Mouse (Mus musculus) ZHBTc4 (cell line): ENCODE measurements around the gene Tbk1.
A peak's percentile ranks its signal among the peaks of the same experiment; 100 is the strongest.

Experiments used
- DNase-seq: peaks from one replicate; pipeline ENCODE4 v3.0.0-alpha.2; 2011; ENCODE audit warnings: low read depth, low spot score

Gene Tbk1

GRCm38 (mm10) chr10:121591106-121591505 lies 4.5 kb upstream of the Tbk1 start:
- no peak for DNase-seq

GRCm38 (mm10) chr10:121587371-121587840 lies 819 bp upstream of the Tbk1 start:
- no peak for DNase-seq

GRCm38 (mm10) chr10:121585791-121586642 lies 570 bp downstream of the Tbk1 start:
- DNase-seq, result no peak

GRCm38 (mm10) chr10:121585056-121585790 lies 1.4 kb downstream of the Tbk1 start:
- DNase-seq, result no peak

- no peak for DNase-seq
Measured at GRCm38 (mm10) chr10:121584033-121584432, 2.6 kb downstream of the Tbk1 start.

GRCm38 (mm10) chr10:121583016-121583415 lies 3.6 kb downstream of the Tbk1 start:
- DNase-seq, result no peak

GRCm38 (mm10) chr10:121582287-121582686 lies 4.3 kb downstream of the Tbk1 start:
- no peak for DNase-seq

- DNase-seq, result peak; percentile 61
Measured at GRCm38 (mm10) chr10:121581405-121581804, 5.2 kb downstream of the Tbk1 start.

GRCm38 (mm10) chr10:121580381-121580780 lies 6.2 kb downstream of the Tbk1 start:
- DNase-seq, result no peak

- DNase-seq, result no peak
Measured at GRCm38 (mm10) chr10:121576372-121576771, 10.2 kb downstream of the Tbk1 start.

GRCm38 (mm10) chr10:121571511-121572147 lies 15.0 kb downstream of the Tbk1 start:
- DNase-seq, result no peak

GRCm38 (mm10) chr10:121571031-121571430 lies 15.6 kb downstream of the Tbk1 start:
- no peak for DNase-seq

GRCm38 (mm10) chr10:121569796-121570195 lies 16.8 kb downstream of the Tbk1 start:
- no peak for DNase-seq

- DNase-seq, result peak; percentile 83
Measured at GRCm38 (mm10) chr10:121569001-121569589, 17.5 kb downstream of the Tbk1 start.

- no peak for DNase-seq
Measured at GRCm38 (mm10) chr10:121568534-121568933, 18.1 kb downstream of the Tbk1 start.

GRCm38 (mm10) chr10:121568026-121568425 lies 18.6 kb downstream of the Tbk1 start:
- no peak for DNase-seq

GRCm38 (mm10) chr10:121564447-121564846 lies 22.1 kb downstream of the Tbk1 start:
- no peak for DNase-seq

- no peak for DNase-seq
Measured at GRCm38 (mm10) chr10:121558231-121558630, 28.4 kb downstream of the Tbk1 start.

- peak; percentile 49 for DNase-seq
Measured at GRCm38 (mm10) chr10:121556263-121556662, 30.3 kb downstream of the Tbk1 start.

- no peak for DNase-seq
Measured at GRCm38 (mm10) chr10:121550334-121550733, 36.3 kb downstream of the Tbk1 start.

- no peak for DNase-seq
Measured at GRCm38 (mm10) chr10:121549670-121550069, 36.9 kb downstream of the Tbk1 start.

GRCm38 (mm10) chr10:121547162-121547561 lies 39.4 kb downstream of the Tbk1 start:
- no peak for DNase-seq
